Mouse (Mus musculus) midbrain, embryonic 12.5 days (tissue): ENCODE data around the gene Srsf10. TPM values are rescaled to one million over a fixed set of nuclear protein-coding genes. Genes with fewer than 3 reads are reported as not detected.

Experiments used
- ATAC-seq: fragments of 200-750 bp; cut with Nextera tagmentation; 2 replicates; pipeline ENCODE4 v1.8.0; 2017; ENCODE audit warnings: low read depth, moderate TSS enrichment, moderate library complexity; ENCODE audit not compliant: low FRiP score
- H3K27ac ChIP-seq: fragments of 300-500 bp; sonication (generic); replicated peaks from 2 replicates; pipeline ENCODE4 v1.5.1; 2016; ENCODE audit warnings: mild to moderate bottlenecking
- H3K27me3 ChIP-seq: fragments of 300-500 bp; sonication (generic); 2 replicates; pipeline ENCODE4 v1.6.1; 2016; ENCODE audit warnings: mild to moderate bottlenecking
- H3K36me3 ChIP-seq: fragments of 300-500 bp; sonication (generic); 2 replicates; pipeline ENCODE4 v1.6.1; 2016
- H3K4me1 ChIP-seq: fragments of 300-500 bp; sonication (generic); 2 replicates; pipeline ENCODE4 v1.6.1; 2016
- H3K4me2 ChIP-seq: fragments of 300-500 bp; sonication (generic); replicated peaks from 2 replicates; pipeline ENCODE4 v1.6.1; 2016; ENCODE audit warnings: mild to moderate bottlenecking, moderate library complexity
- H3K4me3 ChIP-seq: fragments of 300-500 bp; sonication (generic); 2 replicates; pipeline ENCODE4 v1.5.1; 2016; ENCODE audit warnings: mild to moderate bottlenecking
- H3K9ac ChIP-seq: fragments of 300-500 bp; sonication (generic); replicated peaks from 2 replicates; pipeline ENCODE4 v1.6.1; 2016; ENCODE audit warnings: mild to moderate bottlenecking, moderate library complexity
- H3K9me3 ChIP-seq: fragments of 300-500 bp; sonication (generic); 2 replicates; pipeline ENCODE4 v1.6.1; 2016; ENCODE audit warnings: mild to moderate bottlenecking
- WGBS: fragments of 180-500 bp; shearing (Covaris S2); methylation state at CpG from one replicate; pipeline ENCODE4 v1.1.7; 2016; 5-methylcytosine and 5-hydroxymethylcytosine counted together
- polyA plus RNA-seq: library from polyadenylated mRNA; unstranded; fragments of >200 nt; fragmentation: Nextera tagmentation; extraction: Ambion mirVana; gene quantifications from 2 replicates; pipeline ENCODE4 v1.2.1, GENCODE M21; 2016

Gene Srsf10
- polyA plus RNA-seq, 1 experiment from 2014 or later: 351 TPM

- Histone ChIP-seq H3K4me3 (no peak overlapping the region), H3K27me3 (no peaks in the 10 kb centered on the region), H3K4me1 (peaks cover 15% of the 10 kb centered on the region), H3K27ac (peak overlapping the region; percentile 78), H3K9ac (no peak overlapping the region), H3K4me2 (no peak overlapping the region), H3K9me3 (no peaks in the 10 kb centered on the region), H3K36me3 (no peaks in the 10 kb centered on the region)
- ATAC-seq: peak; percentile 27; the same call in 1 of the 2 replicates
- 81% methylated on average over 8 of the region's 8 CpGs for WGBS
Observed at GRCm38 (mm10) chr4:135834124-135834717, 21.3 kb upstream of the Srsf10 start.

- no peaks in the 10 kb centered on the region for H3K36me3 ChIP-seq
- ATAC-seq: no peak
- H3K9me3 ChIP-seq: no peaks in the 10 kb centered on the region
- H3K9ac ChIP-seq: no peak overlapping the region
- no peak overlapping the region for H3K4me3 ChIP-seq
- H3K27me3 ChIP-seq: no peaks in the 10 kb centered on the region
- no peak overlapping the region for H3K27ac ChIP-seq
- no peak overlapping the region for H3K4me2 ChIP-seq
- 78% methylated on average over 3 of the region's 3 CpGs for WGBS
- peaks cover 4% of the 10 kb centered on the region for H3K4me1 ChIP-seq
Observed at GRCm38 (mm10) chr4:135838925-135839292, 16.6 kb upstream of the Srsf10 start.

- Histone ChIP-seq H3K27ac (no peak overlapping the region), H3K4me1 (no peaks in the 10 kb centered on the region), H3K4me3 (no peak overlapping the region), H3K36me3 (no peaks in the 10 kb centered on the region), H3K4me2 (no peak overlapping the region), H3K9me3 (no peaks in the 10 kb centered on the region), H3K9ac (no peak overlapping the region), H3K27me3 (no peaks in the 10 kb centered on the region)
- ATAC-seq: no peak
- 90% methylated on average over 21 of the region's 21 CpGs for WGBS
Observed at GRCm38 (mm10) chr4:135839293-135840011, 16.1 kb upstream of the Srsf10 start.

- Histone ChIP-seq H3K4me3 (no peak overlapping the region), H3K9me3 (no peaks in the 10 kb centered on the region), H3K9ac (no peak overlapping the region), H3K4me1 (no peaks in the 10 kb centered on the region), H3K27ac (no peak overlapping the region), H3K27me3 (no peaks in the 10 kb centered on the region), H3K4me2 (no peak overlapping the region), H3K36me3 (no peaks in the 10 kb centered on the region)
- ATAC-seq: no peak
- WGBS: 85% methylated on average over 6 of the region's 6 CpGs
Observed at GRCm38 (mm10) chr4:135844400-135844799, 11.1 kb upstream of the Srsf10 start.

GRCm38 (mm10) chr4:135847581-135847980, 8.0 kb upstream of the Srsf10 start:
- H3K4me1 ChIP-seq: peaks cover 11% of the 10 kb centered on the region
- H3K9ac ChIP-seq: no peak overlapping the region
- no peak for ATAC-seq
- no peak overlapping the region for H3K4me3 ChIP-seq
- H3K27ac ChIP-seq: no peak overlapping the region
- H3K27me3 ChIP-seq: no peaks in the 10 kb centered on the region
- WGBS: 66% methylated on average over 5 of the region's 5 CpGs
- no peaks in the 10 kb centered on the region for H3K36me3 ChIP-seq
- no peaks in the 10 kb centered on the region for H3K9me3 ChIP-seq
- no peak overlapping the region for H3K4me2 ChIP-seq

- Histone ChIP-seq H3K36me3 (no peaks in the 10 kb centered on the region), H3K4me3 (no peak overlapping the region), H3K27me3 (no peaks in the 10 kb centered on the region), H3K4me2 (peak overlapping the region; percentile 16), H3K9ac (peak overlapping the region; percentile 28; the same call in 1 of the 2 replicates), H3K4me1 (peaks cover 27% of the 10 kb centered on the region), H3K27ac (peak overlapping the region; percentile 43; the same call in 1 of the 2 replicates), H3K9me3 (no peaks in the 10 kb centered on the region)
- ATAC-seq: no peak
- 40% methylated on average over 13 of the region's 13 CpGs for WGBS
Observed at GRCm38 (mm10) chr4:135850411-135851095, 5.0 kb upstream of the Srsf10 start.

- no peak overlapping the region for H3K27ac ChIP-seq
- no peaks in the 10 kb centered on the region for H3K27me3 ChIP-seq
- WGBS: 88% methylated on average over 9 of the region's 9 CpGs
- ATAC-seq: no peak
- H3K4me1 ChIP-seq: peaks cover 27% of the 10 kb centered on the region
- no peak overlapping the region for H3K4me3 ChIP-seq
- no peak overlapping the region for H3K9ac ChIP-seq
- no peaks in the 10 kb centered on the region for H3K36me3 ChIP-seq
- H3K9me3 ChIP-seq: no peaks in the 10 kb centered on the region
- no peak overlapping the region for H3K4me2 ChIP-seq
Observed at GRCm38 (mm10) chr4:135851942-135852341, 3.6 kb upstream of the Srsf10 start.

- Histone ChIP-seq H3K27ac (0 out of 2 replicates have a peak overlapping the region, but pooled peaks have one; percentile 99), H3K4me3 (no peak overlapping the region), H3K9ac (no peak overlapping the region), H3K36me3 (no peaks in the 10 kb centered on the region), H3K27me3 (no peaks in the 10 kb centered on the region), H3K4me1 (peaks cover 41% of the 10 kb centered on the region), H3K9me3 (no peaks in the 10 kb centered on the region), H3K4me2 (no peak overlapping the region)
- no peak for ATAC-seq
- 90% methylated on average over 14 of the region's 14 CpGs for WGBS
Observed at GRCm38 (mm10) chr4:135853987-135854546, 1.5 kb upstream of the Srsf10 start.

GRCm38 (mm10) chr4:135854630-135855029, 917 bp upstream of the Srsf10 start:
- Histone ChIP-seq H3K9ac (peak overlapping the region; percentile 96), H3K27me3 (no peaks in the 10 kb centered on the region), H3K27ac (peak overlapping the region; percentile 99), H3K9me3 (no peaks in the 10 kb centered on the region), H3K4me2 (peak overlapping the region; percentile 79), H3K36me3 (no peaks in the 10 kb centered on the region), H3K4me3 (peak overlapping the region; percentile 81), H3K4me1 (peaks cover 47% of the 10 kb centered on the region)
- WGBS: 72% methylated on average over 11 of the region's 11 CpGs
- ATAC-seq: no peak

- ATAC-seq: 0 out of 2 replicates have a peak, but pooled peaks have one; percentile 10
Observed at GRCm38 (mm10) chr4:135855080-135855479, 467 bp upstream of the Srsf10 start.

GRCm38 (mm10) chr4:135856223-135857091, 910 bp downstream of the Srsf10 start:
- no peaks in the 10 kb centered on the region for H3K36me3 ChIP-seq
- H3K4me2 ChIP-seq: peak overlapping the region; percentile 79
- H3K9me3 ChIP-seq: no peaks in the 10 kb centered on the region
- no peaks in the 10 kb centered on the region for H3K27me3 ChIP-seq
- peak; percentile 73 for ATAC-seq
- H3K4me3 ChIP-seq: peak overlapping the region; percentile 81
- H3K9ac ChIP-seq: peak overlapping the region; percentile 96
- peak overlapping the region; percentile 99 for H3K27ac ChIP-seq
- WGBS: under 1% methylated on average over 82 of the region's 91 CpGs
- peaks cover 49% of the 10 kb centered on the region for H3K4me1 ChIP-seq

More at GRCm38 (mm10) chr4:135855080-135855479, 467 bp upstream of the Srsf10 start:
- H3K9me3 ChIP-seq: no peaks in the 10 kb centered on the region
- peak overlapping the region; percentile 79 for H3K4me2 ChIP-seq
- peak overlapping the region; percentile 96 for H3K9ac ChIP-seq
- peak overlapping the region; percentile 99 for H3K27ac ChIP-seq
- H3K27me3 ChIP-seq: no peaks in the 10 kb centered on the region
- H3K36me3 ChIP-seq: no peaks in the 10 kb centered on the region
- peaks cover 49% of the 10 kb centered on the region for H3K4me1 ChIP-seq
- H3K4me3 ChIP-seq: peak overlapping the region; percentile 81
- 9% methylated on average over 6 of the region's 6 CpGs for WGBS
